Mouse (Mus musculus) left cerebral cortex, postnatal 36 days (tissue): ENCODE data around the gene Rabif. TPM values are rescaled to one million over a fixed set of nuclear protein-coding genes. Genes with fewer than 3 reads are reported as not detected.

Source experiments
- DNase-seq, 2 experiments: peaks; one replicate each; pipeline ENCODE4 v3.0.0; 2021 to 2022; ENCODE audit warnings: low spot score in 2 of 2, mixed read lengths in 1 of 2
- intact Hi-C: fragments of 180-260 bp; cut with DNase I; formaldehyde crosslinking; loops from one replicate; pipeline ENCODE4 v1.15.1; 2025
- total RNA-seq, 2 experiments: library from RNA; stranded (reverse); gene quantifications; 2 replicates each; pipeline ENCODE4 v1.2.3; 2021

Rabif gene
- total RNA-seq, 2 experiments from 2014 or later: 26.1 to 29.5 TPM

- intact Hi-C loops: no loop called here
- no peak for DNase-seq
Measured at GRCm38 (mm10) chr1:134540610-134541009, 46.2 kb downstream of the Rabif start.

- intact Hi-C loops: no loop called here
Measured at GRCm38 (mm10) chr1:134548231-134548630, 53.8 kb downstream of the Rabif start.

DNA sequence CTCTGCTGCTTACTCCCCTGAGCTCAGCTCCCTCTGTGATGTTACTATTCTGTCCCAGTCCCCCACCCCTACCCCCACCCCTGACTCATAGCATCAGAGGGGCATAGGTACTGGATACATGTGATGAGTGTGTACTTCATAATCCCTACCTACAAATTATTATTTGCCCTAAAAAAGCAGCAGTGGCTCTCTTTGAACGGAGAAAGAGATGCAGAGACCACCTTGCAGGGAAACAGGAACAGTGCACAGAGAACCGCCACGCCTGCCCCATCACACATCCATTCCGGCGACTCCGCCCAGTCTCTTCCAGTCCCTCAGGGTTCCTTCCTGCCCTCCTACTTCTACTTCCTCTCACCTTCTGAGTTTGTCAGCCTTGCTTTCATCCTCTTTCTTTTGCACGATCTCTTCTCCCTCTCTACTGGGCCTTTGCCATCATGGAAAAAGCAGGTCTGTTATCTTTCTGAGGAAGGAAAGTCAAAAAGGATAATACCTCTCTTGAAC is 55.2 kb downstream of the Rabif start, which contains the start of gene Mgat4e:
Gene Mgat4e, minus strand, starts transcription at position 51 of the 501 bp plus-strand sequence.
- intact Hi-C loops: no loop called here
- no peak for DNase-seq

More at GRCm38 (mm10) chr1:134548231-134548630, 53.8 kb downstream of the Rabif start:
- no peak for DNase-seq

- intact Hi-C loops: no loop called here
- DNase-seq: no peak
Measured at GRCm38 (mm10) chr1:134551869-134552268, 57.4 kb downstream of the Rabif start.

GRCm38 (mm10) chr1:134552396-134552795 is 57.9 kb downstream of the Rabif start:
- intact Hi-C loops: no loop called here
- no peak for DNase-seq

- DNase-seq: no peak
- intact Hi-C loops: no loop called here
Measured at GRCm38 (mm10) chr1:134555240-134555870, 60.9 kb downstream of the Rabif start.

GRCm38 (mm10) chr1:134555871-134556670 is 61.6 kb downstream of the Rabif start:
- peak; percentile 14 to 67 for DNase-seq
- intact Hi-C loops: no loop called here

DNA sequence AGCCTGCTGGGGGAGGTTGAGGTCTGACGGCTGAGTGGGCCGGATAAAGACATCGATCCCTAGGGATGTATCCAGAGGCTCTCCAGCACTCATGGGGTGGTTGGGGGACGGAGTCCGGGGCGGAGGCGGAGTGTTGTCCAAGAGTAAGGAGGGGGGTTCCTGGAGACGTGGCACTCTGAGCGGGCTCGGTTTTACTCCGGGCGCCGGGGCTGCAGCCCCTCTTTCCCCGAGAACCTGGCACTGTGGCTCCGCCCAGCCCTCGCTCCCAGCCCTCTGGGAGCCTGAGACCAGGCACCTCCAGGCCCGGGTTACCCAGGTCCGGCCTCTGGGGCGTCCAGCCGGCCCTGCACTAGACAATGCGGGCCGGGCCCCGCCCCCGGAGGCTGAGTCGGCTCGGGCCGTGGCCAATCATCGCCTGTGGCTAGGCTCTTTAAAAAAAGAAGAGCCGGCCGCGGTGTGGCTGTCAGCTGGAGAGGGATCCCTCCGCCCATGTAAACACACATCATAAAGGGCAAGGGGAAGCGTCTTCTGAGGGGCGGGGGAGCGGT is 62.3 kb downstream of the Rabif start:
- DNase-seq: peak; percentile 93
- intact Hi-C loops: no loop called here

Other genes with a start within 250 kb of the Rabif start
- not detected for gene Myog, start 204.7 kb upstream of the Rabif start, total RNA-seq
- gene Ppfia4, start 161.7 kb upstream of the Rabif start, total RNA-seq: 10 to 100 TPM; 48.4 to 49.5 TPM
- gene Tmem183a, start 132.7 kb upstream of the Rabif start, total RNA-seq: 10 to 100 TPM; 80.1 to 87.0 TPM
- gene 4933406M09Rik, start 108.7 kb upstream of the Rabif start, total RNA-seq: not detected
- 10 to 100 TPM; 18.9 to 19.9 TPM for gene Cyb5r1, start 89.1 kb upstream of the Rabif start, total RNA-seq
- gene Adipor1, start 79.3 kb upstream of the Rabif start, total RNA-seq: 10 to 100 TPM; 60.2 to 62.8 TPM
- gene Klhl12, start 39.1 kb upstream of the Rabif start, total RNA-seq: 10 to 100 TPM; 36.4 to 37.1 TPM
- not detected for gene Mgat4e, start 55.0 kb downstream of the Rabif start, total RNA-seq
- gene Kdm5b, start 65.5 kb downstream of the Rabif start, total RNA-seq: 10 to 100 TPM; 57.7 to 67.6 TPM
- 10 to 100 TPM; 49.4 to 71.5 TPM for gene Syt2, start 152.0 kb downstream of the Rabif start, total RNA-seq